Mouse (Mus musculus) forebrain, embryonic 14.5 days (tissue): ENCODE results near the gene Map3k20. TPM values are rescaled to one million over a fixed set of nuclear protein-coding genes. Genes with fewer than 3 reads are reported as not detected.

Source experiments
- ATAC-seq: fragments of 200-750 bp; cut with Nextera tagmentation; 2 replicates; pipeline ENCODE4 v1.8.0; 2017; ENCODE audit warnings: mild to moderate bottlenecking, moderate library complexity
- DNase-seq: peaks from one replicate; pipeline ENCODE4 v3.0.0-alpha.2; 2015; ENCODE audit warnings: low spot score
- H3K27ac ChIP-seq: fragments of 300-500 bp; sonication (generic); 2 replicates; pipeline ENCODE4 v1.5.1; 2014; ENCODE audit warnings: low read depth, mild to moderate bottlenecking, control low read depth, low read length, moderate library complexity
- H3K27me3 ChIP-seq: fragments of 300-500 bp; sonication (generic); replicated peaks from 2 replicates; pipeline ENCODE4 v1.6.1; 2014; ENCODE audit warnings: low read length, control low read depth, mixed read lengths; ENCODE audit not compliant: control insufficient read depth, insufficient read depth
- H3K36me3 ChIP-seq: fragments of 300-500 bp; sonication (generic); 2 replicates; pipeline ENCODE4 v1.6.1; 2014; ENCODE audit warnings: low read length, control low read depth; ENCODE audit not compliant: control insufficient read depth, insufficient read depth
- H3K4me1 ChIP-seq: fragments of 300-500 bp; sonication (generic); 2 replicates; pipeline ENCODE4 v1.6.1; 2014; ENCODE audit warnings: antibody characterized with exemption, low read length, control low read depth; ENCODE audit not compliant: control insufficient read depth, insufficient read depth
- H3K4me2 ChIP-seq: fragments of 300-500 bp; sonication (generic); 2 replicates; pipeline ENCODE4 v1.6.1; 2014; ENCODE audit warnings: mild to moderate bottlenecking, control low read depth, low read length
- H3K4me3 ChIP-seq: fragments of 300-500 bp; sonication (generic); 2 replicates; pipeline ENCODE4 v1.5.1; 2014; ENCODE audit warnings: low read depth, low read length, control low read depth
- H3K9ac ChIP-seq: fragments of 300-500 bp; sonication (generic); 2 replicates; pipeline ENCODE4 v1.6.1; 2014; ENCODE audit warnings: mild to moderate bottlenecking, low read length, control low read depth, moderate library complexity
- H3K9me3 ChIP-seq: fragments of 300-500 bp; sonication (generic); replicated peaks from 2 replicates; pipeline ENCODE4 v1.6.1; 2016; ENCODE audit warnings: low read length, control low read depth, mixed read lengths; ENCODE audit not compliant: control insufficient read depth
- WGBS: fragments of 180-500 bp; shearing (Covaris S2); extraction: QIAGEN DNeasy Blood & Tissue Kit; methylation state at CpG from one replicate; pipeline ENCODE4 v1.1.7; 2014; 5-methylcytosine and 5-hydroxymethylcytosine counted together
- polyA plus RNA-seq: library from polyadenylated mRNA; unstranded; fragments of >200 nt; fragmentation: Nextera tagmentation; extraction: Ambion mirVana; gene quantifications from 2 replicates; pipeline ENCODE4 v1.2.1, GENCODE M21; 2014

Gene Map3k20
- polyA plus RNA-seq, 1 experiment from 2014 or later = 4.0 TPM

DNA sequence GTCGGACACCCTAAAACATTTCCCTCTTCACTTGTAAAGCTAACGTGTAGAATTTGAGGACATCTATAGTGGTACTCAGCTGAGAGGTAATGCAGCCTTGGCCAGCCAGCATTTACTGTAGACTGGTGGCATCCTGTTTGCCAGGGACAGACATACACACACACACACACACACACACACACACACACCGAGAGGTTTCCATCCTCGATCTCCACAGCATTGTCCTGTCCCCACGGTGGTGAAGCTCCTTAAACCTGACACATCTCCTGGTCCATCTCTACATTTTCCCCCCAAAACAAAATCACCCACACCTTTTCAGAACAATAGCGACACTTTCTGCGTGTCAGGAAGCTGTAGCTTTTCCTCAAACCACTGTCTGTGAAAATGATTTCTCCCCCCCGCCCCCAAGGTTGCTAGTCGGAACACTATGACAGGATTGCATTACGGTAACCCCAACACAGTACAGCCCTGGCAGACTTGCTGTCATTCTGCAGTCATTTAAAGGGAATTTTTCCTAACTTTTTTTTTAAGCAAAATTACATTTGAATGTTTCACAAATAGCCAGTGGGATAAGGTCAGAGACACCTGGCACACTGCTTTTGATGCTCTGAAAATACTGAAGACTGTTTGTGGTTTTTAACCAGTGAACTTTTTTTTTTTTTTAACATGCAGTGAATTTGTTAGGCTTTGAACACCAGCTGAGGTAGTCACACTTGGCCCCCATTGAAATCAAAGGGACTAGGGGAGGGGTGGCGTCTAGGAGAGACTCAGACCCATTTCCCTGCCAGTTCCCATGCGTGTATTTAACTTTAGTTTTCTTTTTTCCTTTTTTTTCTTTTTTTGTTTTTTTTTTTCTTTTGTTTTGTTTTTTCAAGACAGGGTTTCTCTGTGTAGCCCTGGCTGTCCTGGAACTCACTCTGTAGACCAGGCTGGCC is 120.5 kb downstream of the Map3k20 start:
- WGBS = 87% methylated on average over 12 of the region's 12 CpGs
- DNase-seq (no peak), ATAC-seq (no peak)
- no peak overlapping the region for H3K27ac ChIP-seq
- H3K9ac ChIP-seq = no peak overlapping the region
- no peaks in the 10 kb centered on the region for H3K36me3 ChIP-seq
- no peaks in the 10 kb centered on the region for H3K9me3 ChIP-seq
- H3K27me3 ChIP-seq = no peaks in the 10 kb centered on the region
- no peak overlapping the region for H3K4me2 ChIP-seq
- peaks cover 5% of the 10 kb centered on the region for H3K4me1 ChIP-seq
- H3K4me3 ChIP-seq = no peak overlapping the region

- H3K27ac ChIP-seq = no peak overlapping the region; the same call in 1 of the 2 replicates
- no peak overlapping the region for H3K9ac ChIP-seq
- H3K36me3 ChIP-seq = no peaks in the 10 kb centered on the region
- H3K27me3 ChIP-seq = no peaks in the 10 kb centered on the region
- WGBS = 67% methylated on average over 10 of the region's 10 CpGs
- DNase-seq = no peak
- no peak overlapping the region for H3K4me3 ChIP-seq
- no peak for ATAC-seq
- H3K4me1 ChIP-seq = peaks cover 5% of the 10 kb centered on the region
- H3K4me2 ChIP-seq = no peak overlapping the region
- H3K9me3 ChIP-seq = no peaks in the 10 kb centered on the region
Observed at GRCm38 (mm10) chr2:72406701-72407100, 121.3 kb downstream of the Map3k20 start.

DNA sequence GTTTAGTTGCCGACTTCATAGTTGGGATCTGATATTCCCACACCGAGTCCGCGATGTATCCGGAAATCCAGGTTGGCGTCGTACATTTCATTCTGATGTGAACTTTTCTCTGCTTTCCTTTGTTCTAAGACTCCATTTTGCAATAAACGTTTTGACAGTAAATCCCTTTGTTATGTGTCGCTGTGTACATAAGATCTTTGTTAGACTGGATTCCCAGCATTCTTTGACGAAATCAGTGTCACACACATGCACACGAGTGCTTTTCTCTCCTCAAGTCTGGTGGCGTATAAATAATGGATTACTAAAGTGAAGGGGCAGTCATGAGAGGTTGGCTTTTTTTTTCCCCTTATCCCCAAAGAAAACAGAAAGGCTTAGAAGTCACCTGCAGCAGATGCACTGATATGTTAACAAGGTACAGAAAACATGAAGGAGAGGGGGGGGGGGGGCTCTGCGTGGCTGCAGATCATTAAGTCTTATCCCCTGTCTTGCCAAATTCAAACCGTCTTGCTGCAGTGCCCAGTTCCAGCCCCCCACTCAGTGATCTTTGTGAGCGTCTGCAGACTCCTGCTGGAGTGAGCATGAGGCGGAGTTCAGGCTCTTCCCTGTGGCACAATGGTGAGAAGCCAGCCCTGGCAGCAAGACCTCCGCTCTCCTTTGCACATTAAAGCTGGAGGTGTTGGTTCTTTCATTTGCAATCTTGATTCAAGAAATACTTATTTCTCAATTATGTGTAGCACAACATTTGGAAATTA is 122.1 kb downstream of the Map3k20 start:
- Histone ChIP-seq H3K4me1 (peaks cover 5% of the 10 kb centered on the region), H3K27me3 (no peaks in the 10 kb centered on the region), H3K4me3 (no peak overlapping the region), H3K36me3 (no peaks in the 10 kb centered on the region), H3K27ac (no peak overlapping the region; the same call in 1 of the 2 replicates), H3K9me3 (no peaks in the 10 kb centered on the region), H3K9ac (0 out of 2 replicates have a peak overlapping the region, but pooled peaks have one; percentile 25), H3K4me2 (no peak overlapping the region)
- ATAC-seq = no peak
- WGBS = 44% methylated on average over 17 of the region's 17 CpGs
- no peak for DNase-seq

- H3K27me3 ChIP-seq = no peaks in the 10 kb centered on the region
- H3K4me2 ChIP-seq = no peak overlapping the region
- no peaks in the 10 kb centered on the region for H3K36me3 ChIP-seq
- ATAC-seq = no peak
- H3K4me3 ChIP-seq = no peak overlapping the region
- H3K9me3 ChIP-seq = no peaks in the 10 kb centered on the region
- WGBS = 81% methylated on average over 10 of the region's 10 CpGs
- no peak overlapping the region for H3K9ac ChIP-seq
- no peak overlapping the region for H3K27ac ChIP-seq
- DNase-seq = no peak
- H3K4me1 ChIP-seq = peaks cover 5% of the 10 kb centered on the region
Observed at GRCm38 (mm10) chr2:72409968-72410367, 124.5 kb downstream of the Map3k20 start.

GRCm38 (mm10) chr2:72412266-72412665 is 126.8 kb downstream of the Map3k20 start:
- 94% methylated on average over 4 of the region's 4 CpGs for WGBS
- DNase-seq (no peak), ATAC-seq (no peak)
- Histone ChIP-seq H3K27ac (no peak overlapping the region), H3K4me3 (no peak overlapping the region), H3K27me3 (no peaks in the 10 kb centered on the region), H3K36me3 (no peaks in the 10 kb centered on the region), H3K9ac (no peak overlapping the region), H3K9me3 (no peaks in the 10 kb centered on the region), H3K4me2 (no peak overlapping the region), H3K4me1 (peaks cover 5% of the 10 kb centered on the region)

DNA sequence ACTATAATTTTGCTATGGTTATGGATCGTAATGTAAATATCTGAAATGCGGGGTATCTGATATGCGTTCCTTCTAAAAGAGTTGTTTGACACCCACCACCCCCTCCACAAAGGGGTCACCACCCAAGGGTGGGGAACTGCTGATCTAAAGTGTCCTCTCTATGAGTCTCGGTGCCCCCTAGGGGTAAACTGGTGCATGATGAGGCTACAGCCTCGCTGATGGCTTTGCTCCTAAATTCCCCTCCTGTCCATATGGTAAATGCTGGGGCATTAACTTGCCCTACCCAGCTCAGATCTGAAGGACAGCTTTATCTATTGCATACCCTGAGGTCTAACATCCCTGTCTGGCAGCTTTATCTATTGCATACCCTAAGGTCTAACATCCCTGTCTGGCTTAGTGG is 130.0 kb downstream of the Map3k20 start:
- H3K4me2 ChIP-seq = no peak overlapping the region
- no peaks in the 10 kb centered on the region for H3K27me3 ChIP-seq
- H3K4me3 ChIP-seq = no peak overlapping the region
- H3K27ac ChIP-seq = no peak overlapping the region
- H3K9ac ChIP-seq = no peak overlapping the region
- no peaks in the 10 kb centered on the region for H3K4me1 ChIP-seq
- no peaks in the 10 kb centered on the region for H3K9me3 ChIP-seq
- DNase-seq = no peak
- 92% methylated on average over 5 of the region's 5 CpGs for WGBS
- no peaks in the 10 kb centered on the region for H3K36me3 ChIP-seq
- no peak for ATAC-seq

GRCm38 (mm10) chr2:72416095-72417080 is 131.0 kb downstream of the Map3k20 start:
- no peak for DNase-seq
- WGBS = 74% methylated on average over 14 of the region's 14 CpGs
- Histone ChIP-seq H3K27ac (no peak overlapping the region), H3K9me3 (no peaks in the 10 kb centered on the region), H3K27me3 (no peaks in the 10 kb centered on the region), H3K4me1 (no peaks in the 10 kb centered on the region), H3K4me2 (no peak overlapping the region), H3K4me3 (no peak overlapping the region), H3K9ac (no peak overlapping the region), H3K36me3 (no peaks in the 10 kb centered on the region)
- ATAC-seq = no peak

GRCm38 (mm10) chr2:72420561-72420960 is 135.1 kb downstream of the Map3k20 start:
- ATAC-seq (no peak), DNase-seq (no peak)
- Histone ChIP-seq H3K4me2 (no peak overlapping the region), H3K9me3 (no peaks in the 10 kb centered on the region), H3K9ac (no peak overlapping the region), H3K27ac (no peak overlapping the region), H3K27me3 (0 out of 2 replicates have a peak, but pooled peaks cover 10% of the 10 kb centered on the region), H3K36me3 (no peaks in the 10 kb centered on the region), H3K4me1 (peaks cover 10% of the 10 kb centered on the region), H3K4me3 (no peak overlapping the region)
- 89% methylated on average over 5 of the region's 5 CpGs for WGBS
